Mouse (Mus musculus): Measurements from ENCODE around the gene Capza2. TPM values are rescaled to one million over a fixed set of nuclear protein-coding genes. Genes with fewer than 3 reads are reported as not detected.

The Capza2 gene
- polyA plus RNA-seq, 1 experiment = 7.9 TPM

DNA sequence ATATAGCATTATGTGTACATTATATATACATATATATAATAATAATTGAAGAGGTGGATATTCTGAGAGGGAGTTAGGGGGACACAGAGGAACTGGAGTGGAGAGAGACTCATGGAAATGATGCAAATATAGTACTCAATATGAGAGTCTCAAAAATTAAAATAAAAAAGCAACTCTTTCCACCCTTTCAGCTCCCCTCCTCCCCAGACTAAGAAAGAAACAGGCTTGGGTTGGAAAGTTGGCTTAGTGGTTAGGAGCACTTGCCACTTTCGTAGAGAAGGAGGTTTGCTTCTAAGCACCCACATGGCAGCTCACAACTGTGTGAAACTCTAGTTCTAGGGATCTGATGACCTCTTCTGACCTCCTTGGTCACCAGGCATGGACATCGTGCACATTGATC is 41.0 kb downstream of the Capza2 start:
- no peaks in the 10 kb centered on the region for H3K4me1 ChIP-seq (ENCODE audit: control insufficient read depth, insufficient read depth, insufficient read length)
- no peak for TF ChIP-seq CTCF (IDR thresholded peaks at IDR 0.05; ENCODE audit: extremely low read depth, insufficient read depth, insufficient read length, insufficient replicate concordance)
- no peak for TF ChIP-seq POLR2A (IDR thresholded peaks at IDR 0.05; ENCODE audit: low read depth, low read length)
- H3K4me3 ChIP-seq (ENCODE audit: extremely low read depth, insufficient read depth, insufficient read length) = no peak overlapping the region
- no peaks in the 10 kb centered on the region for H3K36me3 ChIP-seq (ENCODE audit: control insufficient read depth, insufficient read depth, low read length)
- no peak for DNase-seq (ENCODE audit: low read depth in 1 of 2, low spot score in 2 of 2)
- no peaks in the 10 kb centered on the region for H3K27me3 ChIP-seq (ENCODE audit: control insufficient read depth, insufficient read depth, low read length)
- H3K27ac ChIP-seq (ENCODE audit: insufficient read depth, low read length) = no peak overlapping the region
- 71% methylated on average over 2 of the region's 2 CpGs for WGBS

- H3K27me3 ChIP-seq (ENCODE audit: control insufficient read depth, insufficient read depth, low read length) = no peaks in the 10 kb centered on the region
- TF ChIP-seq POLR2A (IDR thresholded peaks at IDR 0.05; ENCODE audit: low read depth, low read length) = no peak
- no peak for TF ChIP-seq CTCF (IDR thresholded peaks at IDR 0.05; ENCODE audit: extremely low read depth, insufficient read depth, insufficient read length, insufficient replicate concordance)
- 85% methylated on average over 6 of the region's 6 CpGs for WGBS
These were observed 44.4 kb downstream of the Capza2 start for GRCm38 (mm10) chr6:17680266-17680925.

GRCm38 (mm10) chr6:17681810-17682209 is 45.8 kb downstream of the Capza2 start:
- WGBS = 96% methylated on average over 8 of the region's 8 CpGs

More at GRCm38 (mm10) chr6:17680266-17680925, 44.4 kb downstream of the Capza2 start:
- DNase-seq (ENCODE audit: low read depth in 1 of 2, low spot score in 2 of 2) = no peak
- Histone ChIP-seq H3K27ac (ENCODE audit: insufficient read depth, low read length) (no peak overlapping the region), H3K4me3 (ENCODE audit: extremely low read depth, insufficient read depth, insufficient read length) (no peak overlapping the region), H3K36me3 (ENCODE audit: control insufficient read depth, insufficient read depth, low read length) (no peaks in the 10 kb centered on the region), H3K4me1 (ENCODE audit: control insufficient read depth, insufficient read depth, insufficient read length) (no peaks in the 10 kb centered on the region)

GRCm38 (mm10) chr6:17688676-17689075 is 52.6 kb downstream of the Capza2 start:
- no peak for DNase-seq (ENCODE audit: low read depth in 1 of 2, low spot score in 2 of 2)

More at GRCm38 (mm10) chr6:17681810-17682209, 45.8 kb downstream of the Capza2 start:
- Histone ChIP-seq H3K4me3 (ENCODE audit: extremely low read depth, insufficient read depth, insufficient read length) (no peak overlapping the region), H3K4me1 (ENCODE audit: control insufficient read depth, insufficient read depth, insufficient read length) (no peaks in the 10 kb centered on the region), H3K36me3 (ENCODE audit: control insufficient read depth, insufficient read depth, low read length) (no peaks in the 10 kb centered on the region), H3K27me3 (ENCODE audit: control insufficient read depth, insufficient read depth, low read length) (no peaks in the 10 kb centered on the region), H3K27ac (ENCODE audit: insufficient read depth, low read length) (no peak overlapping the region)
- TF ChIP-seq CTCF (IDR thresholded peaks at IDR 0.05; ENCODE audit: extremely low read depth, insufficient read depth, insufficient read length, insufficient replicate concordance) (no peak), POLR2A (IDR thresholded peaks at IDR 0.05; ENCODE audit: low read depth, low read length) (no peak)
- DNase-seq (ENCODE audit: low read depth in 1 of 2, low spot score in 2 of 2) = no peak

GRCm38 (mm10) chr6:17692647-17693046 is 56.6 kb downstream of the Capza2 start, which contains the start of gene St7:
Gene St7 (plus strand): TSS chr6:17692933.
- 94% methylated on average over 7 of the region's 7 CpGs for WGBS
- no peak for DNase-seq (ENCODE audit: low read depth in 1 of 2, low spot score in 2 of 2)

More at GRCm38 (mm10) chr6:17688676-17689075, 52.6 kb downstream of the Capza2 start:
- TF ChIP-seq POLR2A (IDR thresholded peaks at IDR 0.05; ENCODE audit: low read depth, low read length) = no peak
- TF ChIP-seq CTCF (IDR thresholded peaks at IDR 0.05; ENCODE audit: extremely low read depth, insufficient read depth, insufficient read length, insufficient replicate concordance) = no peak
- H3K4me1 ChIP-seq (ENCODE audit: control insufficient read depth, insufficient read depth, insufficient read length) = no peaks in the 10 kb centered on the region
- H3K4me3 ChIP-seq (ENCODE audit: extremely low read depth, insufficient read depth, insufficient read length) = no peak overlapping the region
- 15% methylated on average over 5 of the region's 5 CpGs for WGBS
- no peaks in the 10 kb centered on the region for H3K36me3 ChIP-seq (ENCODE audit: control insufficient read depth, insufficient read depth, low read length)
- no peak overlapping the region for H3K27ac ChIP-seq (ENCODE audit: insufficient read depth, low read length)
- H3K27me3 ChIP-seq (ENCODE audit: control insufficient read depth, insufficient read depth, low read length) = no peaks in the 10 kb centered on the region

GRCm38 (mm10) chr6:17693726-17694549 is 57.9 kb downstream of the Capza2 start:
- TF ChIP-seq POLR2A (IDR thresholded peaks at IDR 0.05; ENCODE audit: low read depth, low read length) (no peak), CTCF (IDR thresholded peaks at IDR 0.05; ENCODE audit: extremely low read depth, insufficient read depth, insufficient read length, insufficient replicate concordance) (no peak)
- Histone ChIP-seq H3K4me3 (ENCODE audit: extremely low read depth, insufficient read depth, insufficient read length) (peak overlapping the region; percentile 81), H3K4me1 (ENCODE audit: control insufficient read depth, insufficient read depth, insufficient read length) (no peaks in the 10 kb centered on the region), H3K27me3 (ENCODE audit: control insufficient read depth, insufficient read depth, low read length) (no peaks in the 10 kb centered on the region), H3K36me3 (ENCODE audit: control insufficient read depth, insufficient read depth, low read length) (no peaks in the 10 kb centered on the region), H3K27ac (ENCODE audit: insufficient read depth, low read length) (peak overlapping the region; percentile 68)
- WGBS = 1% methylated on average over 87 of the region's 97 CpGs
- DNase-seq (ENCODE audit: low read depth in 1 of 2, low spot score in 2 of 2) = peak in 1 of 2 experiments; percentile 45

More at GRCm38 (mm10) chr6:17692647-17693046, 56.6 kb downstream of the Capza2 start, which contains the start of gene St7:
- Histone ChIP-seq H3K36me3 (ENCODE audit: control insufficient read depth, insufficient read depth, low read length) (no peaks in the 10 kb centered on the region), H3K27ac (ENCODE audit: insufficient read depth, low read length) (peak within 1 kb of the TSS; percentile 68; the same call in 1 of the 2 replicates), H3K27me3 (ENCODE audit: control insufficient read depth, insufficient read depth, low read length) (no peaks in the 10 kb centered on the region), H3K4me3 (ENCODE audit: extremely low read depth, insufficient read depth, insufficient read length) (peak within 1 kb of the TSS; percentile 81), H3K4me1 (ENCODE audit: control insufficient read depth, insufficient read depth, insufficient read length) (no peaks in the 10 kb centered on the region)
- TF ChIP-seq CTCF (IDR thresholded peaks at IDR 0.05; ENCODE audit: extremely low read depth, insufficient read depth, insufficient read length, insufficient replicate concordance) = no peak
- no peak for TF ChIP-seq POLR2A (IDR thresholded peaks at IDR 0.05; ENCODE audit: low read depth, low read length)
